In genomic region chr6:115675508-115676336, GRCm38 (mm10) we compare ENCODE assay signal across 8 mouse cellular contexts. TPM values are rescaled to one million over a fixed set of nuclear protein-coding genes. Genes with fewer than 3 reads are reported as not detected.
A peak's percentile ranks its signal among the peaks of the same experiment; 100 is the strongest.
DNase-seq lines count a peak whose midpoint lies in the region; ATAC-seq lines count a peak whose summit lies in the region.

No protein-coding gene starts in this region.

- peaks cover 9% of the 10 kb centered on the region for H3K4me1 ChIP-seq in lung, embryonic 16.5 days (replicated peaks; ENCODE audit: control insufficient read depth, insufficient read depth, low read length)

- H3K9me3 ChIP-seq in lung, embryonic 16.5 days (ENCODE audit: control insufficient read depth, low read length) = no peaks in the 10 kb centered on the region

- DNase-seq in Muller cell, postnatal 12 days (ENCODE audit: inconsistent ontology term) = peak; percentile 83
- DNase-seq in cerebellum, adult 9-10 months = peak; percentile 84
- DNase-seq in layer of hippocampus, postnatal 10 days (ENCODE audit: low spot score in 2 of 2) = peak; percentile 74 to 81
- DNase-seq in ovary, postnatal 10 days (ENCODE audit: low spot score) = peak; percentile 59
- peak; percentile 65 for DNase-seq in thymus, postnatal 25 days

- 0% methylated on average over 40 of the region's 53 CpGs for WGBS in lung, embryonic 16.5 days

- peak; percentile 39 for ATAC-seq in frontal cortex, adult (ENCODE audit: low TSS enrichment)
- peak; percentile 18 to 35; a peak in 1 of 4 replicates for ATAC-seq in hematopoietic stem cell, adult 5-6 weeks (replicated peaks in 1 of 2; ENCODE audit: insufficient read depth in 1 of 2, low FRiP score in 2 of 2, low TSS enrichment in 1 of 2, low read depth in 1 of 2, poor library complexity in 2 of 2, severe bottlenecking in 2 of 2)
- ATAC-seq in lung, embryonic 16.5 days (ENCODE audit: low read depth) = peak; percentile 57

- H3K4me3 ChIP-seq in lung, embryonic 16.5 days (ENCODE audit: low read length) = peak overlapping the region; percentile 94

- H3K36me3 ChIP-seq in lung, embryonic 16.5 days (ENCODE audit: control insufficient read depth, insufficient read depth, low read length) = no peaks in the 10 kb centered on the region

- H3K9ac ChIP-seq in lung, embryonic 16.5 days (ENCODE audit: low read length) = peak overlapping the region; percentile 100

- peak overlapping the region; percentile 99 for H3K27ac ChIP-seq in lung, embryonic 16.5 days (ENCODE audit: low read length)

- H3K27me3 ChIP-seq in lung, embryonic 16.5 days (ENCODE audit: control insufficient read depth, insufficient read depth, low read depth, low read length) = no peaks in the 10 kb centered on the region

- H3K4me2 ChIP-seq in lung, embryonic 16.5 days (ENCODE audit: low read depth, low read length) = peak overlapping the region; percentile 91

RNA-seq across cellular contexts. Expression of gene Raf1, which starts 0.7 kb away (rescaled TPM):
- total RNA-seq in hematopoietic stem cell, adult 5-6 weeks (2017) = 84.3 and 90.6 TPM in 2 replicates
- total RNA-seq in layer of hippocampus, postnatal 10 days (2021) = 100 to 1,000 TPM; 114 to 123 TPM
- 80.8 and 86.3 TPM in 2 replicates for polyA plus RNA-seq in lung, embryonic 16.5 days (2015; fragmentation: Nextera tagmentation; extraction: Ambion mirVana)

Comparison
In these comparisons a context has a peak if more than half of its experiments do, and no peak if none do; other contexts are left out.
1. Peak in every context shown above with its lines: DNase-seq, ATAC-seq, H3K4me3 ChIP-seq and H3K27ac ChIP-seq.